Mouse (Mus musculus) CD4-positive, CD25-positive, alpha-beta regulatory T cell, adult 2 months (primary cell): Measurements from ENCODE around the gene Crocc.

ENCODE experiments used
- DNase-seq: peaks from one replicate; pipeline ENCODE4 v3.0.0-alpha.2; 2012; ENCODE audit warnings: low read depth, low spot score

The Crocc gene

DNA sequence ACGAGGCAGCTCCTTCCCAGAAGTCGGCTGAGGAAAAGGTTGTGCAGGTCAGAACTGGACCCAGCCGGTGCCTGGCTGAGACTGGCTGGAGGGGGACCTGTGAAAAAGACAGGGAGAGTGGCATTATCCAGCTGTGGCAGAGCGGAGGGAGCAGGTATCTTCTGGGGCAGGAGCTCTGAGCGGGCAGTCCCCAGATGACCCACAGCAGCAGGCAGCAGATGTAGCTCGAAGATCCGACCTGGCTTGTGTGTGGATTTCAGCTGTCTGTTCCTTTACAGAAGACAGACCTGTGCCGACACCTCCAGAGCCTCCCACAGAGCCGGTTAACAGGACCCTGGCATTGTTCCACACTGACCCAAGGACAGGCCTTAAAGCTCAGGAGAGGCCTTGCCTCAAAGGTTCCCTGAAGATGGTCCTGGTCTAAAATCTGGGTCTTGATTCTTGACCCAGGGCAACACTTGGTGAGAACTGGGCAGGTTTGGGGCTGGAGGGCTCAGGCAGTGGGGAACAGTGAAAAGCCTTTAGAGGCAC is 7.2 kb upstream of the Crocc start:
- no peak for DNase-seq

DNA sequence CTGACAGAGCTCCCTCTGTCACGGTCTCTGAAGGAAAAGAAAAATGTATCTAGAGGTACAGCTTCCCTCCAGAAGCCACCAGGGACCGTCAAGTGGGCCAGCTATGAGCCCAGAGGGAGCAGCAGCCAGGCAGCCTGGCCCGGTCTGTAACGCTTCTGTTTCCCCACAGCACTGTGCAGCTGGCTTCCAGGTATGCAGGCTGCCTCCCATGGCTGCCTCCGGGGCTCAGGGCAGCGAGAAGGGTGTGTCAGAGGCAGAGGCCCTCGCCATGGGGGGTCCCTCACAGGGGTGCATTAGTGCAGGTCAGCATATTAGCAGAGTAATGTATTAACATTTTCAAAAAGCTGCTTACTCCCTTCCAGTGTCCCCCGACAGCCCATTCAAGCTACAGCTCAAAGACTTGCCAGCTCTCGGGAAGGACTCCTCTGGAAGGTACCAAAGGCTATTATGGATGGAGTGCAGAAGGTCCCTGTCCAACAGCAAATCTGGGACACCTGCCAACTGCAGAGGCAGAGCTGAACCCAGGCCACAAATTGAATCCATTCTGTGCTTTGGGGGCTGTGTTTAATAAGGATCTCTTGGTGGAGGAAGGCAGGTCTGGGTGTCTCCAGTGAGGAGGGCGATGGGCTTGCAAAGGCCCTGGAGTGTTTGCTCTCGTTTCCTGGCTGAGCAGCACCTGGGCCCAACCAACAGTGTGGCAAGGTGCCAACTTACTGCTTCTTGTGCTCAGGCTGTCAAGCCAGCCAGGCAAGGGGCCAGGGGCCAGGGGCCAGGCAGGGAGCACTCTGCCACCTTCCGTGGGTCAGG is 6.6 kb upstream of the Crocc start:
- no peak for DNase-seq

DNA sequence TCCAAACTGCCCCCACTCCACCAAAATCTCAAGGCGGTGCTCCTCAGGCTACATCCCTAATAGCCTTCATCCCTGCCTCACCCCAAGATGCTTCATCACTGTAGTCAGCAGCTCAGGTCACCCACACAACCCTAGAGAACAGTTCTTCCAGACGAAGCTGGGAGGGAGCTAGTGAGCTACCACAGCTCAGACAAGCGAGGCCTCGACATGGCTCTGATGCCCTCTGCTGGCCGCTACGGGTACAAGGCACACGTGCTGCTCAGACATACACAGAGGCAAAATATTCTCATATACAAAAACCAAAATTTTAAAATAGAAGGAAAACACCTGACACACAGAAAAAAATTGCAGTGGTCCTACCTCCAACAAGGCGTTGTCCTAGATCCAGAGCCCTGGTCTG is 4.8 kb upstream of the Crocc start:
- peak; percentile 96 for DNase-seq

DNA sequence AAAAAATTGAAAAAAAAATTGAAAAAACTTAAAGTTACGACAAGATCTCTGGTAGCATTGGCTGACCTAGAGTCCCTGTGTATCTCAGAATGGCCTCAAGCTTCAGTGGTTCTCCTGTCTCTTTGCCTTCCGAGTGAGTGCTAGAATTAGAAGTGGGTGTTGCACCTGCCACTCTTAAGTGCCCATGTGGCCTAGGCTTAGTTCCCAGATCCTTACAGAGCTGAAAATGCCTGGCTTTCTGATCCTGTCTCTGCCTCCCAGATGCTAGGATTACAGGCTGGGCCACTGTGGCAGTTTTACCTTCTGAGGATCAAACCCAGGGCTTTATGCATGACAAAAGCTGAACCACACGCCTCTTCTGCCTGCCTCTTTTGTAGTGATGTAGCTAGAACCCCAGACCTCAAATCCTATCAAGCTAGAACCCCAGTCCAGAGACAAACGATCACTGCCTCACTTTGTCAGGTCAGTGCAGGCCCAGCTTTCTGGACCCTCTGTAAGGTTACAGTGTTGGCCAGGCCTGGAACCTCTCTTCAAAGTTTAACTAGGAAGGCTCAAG is 3.8 kb upstream of the Crocc start:
- no peak for DNase-seq

DNA sequence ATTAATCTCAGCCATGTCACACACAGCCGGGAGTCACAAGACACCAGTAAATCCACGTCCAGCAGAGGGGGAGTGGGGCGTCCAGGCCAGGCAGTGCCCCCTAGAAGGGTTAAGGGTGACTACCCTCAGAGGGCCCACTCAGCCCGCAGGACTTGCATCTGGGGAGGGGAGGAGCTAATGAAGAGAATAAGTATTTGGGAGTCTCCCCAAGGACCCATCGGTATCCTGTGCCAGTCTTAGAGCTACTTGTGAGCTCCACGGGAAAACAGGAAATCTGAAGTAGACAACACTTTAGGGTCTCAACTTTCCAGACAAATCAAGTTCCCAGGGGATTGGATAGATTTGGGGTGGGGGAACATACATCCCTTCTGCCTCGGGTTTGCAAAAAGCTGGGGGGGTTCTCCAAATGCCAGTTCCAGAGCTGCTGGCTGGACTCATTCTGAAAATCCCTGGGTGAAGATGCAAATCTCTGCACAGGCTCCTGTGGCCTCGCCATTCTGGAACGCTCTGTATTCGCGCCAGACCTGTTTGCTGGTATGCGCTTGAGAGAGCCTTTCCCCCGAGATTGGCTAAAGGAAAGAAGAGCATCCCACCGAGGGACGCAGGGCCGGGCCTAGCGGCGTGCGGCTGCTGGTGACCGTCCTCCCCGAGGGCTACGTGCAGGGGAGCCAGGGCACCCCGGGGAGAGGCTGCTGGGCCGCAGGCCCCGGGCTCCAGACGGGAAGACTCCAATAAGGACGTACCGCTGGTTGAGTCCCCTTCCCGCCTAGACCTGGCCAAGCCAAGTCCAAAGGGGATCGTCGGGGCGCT is 529 bp downstream of the Crocc start:
- DNase-seq = no peak

DNA sequence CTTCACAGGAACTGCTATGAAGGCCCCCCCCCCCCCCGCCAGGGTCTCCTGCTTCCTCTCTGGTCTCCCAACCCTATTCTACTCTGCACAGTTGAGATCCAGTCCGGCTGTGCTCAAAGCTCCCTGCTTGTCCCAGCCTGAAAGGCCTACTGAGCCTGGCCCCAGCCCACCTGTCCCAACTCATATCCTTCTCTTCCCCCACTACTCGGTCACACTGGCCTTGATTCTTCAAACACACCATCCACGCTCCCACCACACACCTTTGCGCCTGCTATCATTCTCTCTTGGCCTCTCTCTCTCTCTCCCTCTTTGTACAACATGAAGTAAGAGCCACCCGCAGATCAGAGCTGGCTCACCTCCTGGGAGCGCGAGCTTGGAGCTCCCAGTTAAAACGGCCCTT is 1.5 kb downstream of the Crocc start:
- no peak for DNase-seq

DNA sequence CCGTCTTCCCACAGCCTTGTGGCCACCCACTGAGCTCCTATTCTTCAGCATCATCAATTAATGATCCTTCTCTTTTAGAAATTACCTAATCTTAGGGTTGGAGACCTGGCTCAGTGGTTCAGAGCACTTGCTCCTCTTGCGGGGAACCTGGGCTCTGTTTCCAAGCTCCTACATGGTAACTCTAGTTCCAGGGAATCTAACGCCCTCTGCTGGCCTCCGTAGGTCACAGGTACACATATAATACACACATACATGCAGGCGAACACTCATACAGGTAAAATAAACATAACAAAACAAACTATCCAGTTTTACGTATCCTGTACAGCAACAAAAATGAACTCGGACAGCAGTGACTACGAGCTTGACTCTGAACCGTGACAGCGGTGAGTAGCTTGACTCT is 3.4 kb downstream of the Crocc start:
- no peak for DNase-seq

DNA sequence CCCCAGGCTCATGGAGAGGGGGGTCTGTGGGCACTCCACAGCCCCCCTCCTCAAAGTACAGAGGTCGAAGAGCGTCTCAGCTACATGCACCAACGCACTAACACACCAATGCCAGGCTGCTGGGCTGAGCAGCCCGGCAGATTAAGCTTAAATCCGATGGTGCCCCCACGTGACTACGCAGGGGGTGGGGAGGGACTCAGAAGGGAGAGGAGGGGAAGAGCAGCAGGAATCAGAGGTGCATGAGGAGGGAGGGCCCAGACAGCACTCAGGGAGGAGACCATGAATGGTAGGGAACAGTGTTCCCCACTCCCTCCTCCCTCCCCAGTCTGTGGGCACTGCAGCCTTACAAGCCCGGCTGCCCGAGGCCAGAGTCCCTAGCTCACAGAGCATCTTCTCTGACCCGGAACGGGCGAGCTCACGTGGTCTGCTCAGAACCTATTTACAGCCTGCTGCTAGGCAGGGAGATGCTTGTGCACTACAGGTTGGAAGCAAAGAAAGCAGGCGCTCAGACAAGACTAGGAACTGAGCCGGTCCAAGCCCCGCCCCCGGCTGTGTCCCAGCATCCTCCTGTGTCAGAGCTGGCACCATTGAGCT is 6.7 kb downstream of the Crocc start:
- no peak for DNase-seq

DNA sequence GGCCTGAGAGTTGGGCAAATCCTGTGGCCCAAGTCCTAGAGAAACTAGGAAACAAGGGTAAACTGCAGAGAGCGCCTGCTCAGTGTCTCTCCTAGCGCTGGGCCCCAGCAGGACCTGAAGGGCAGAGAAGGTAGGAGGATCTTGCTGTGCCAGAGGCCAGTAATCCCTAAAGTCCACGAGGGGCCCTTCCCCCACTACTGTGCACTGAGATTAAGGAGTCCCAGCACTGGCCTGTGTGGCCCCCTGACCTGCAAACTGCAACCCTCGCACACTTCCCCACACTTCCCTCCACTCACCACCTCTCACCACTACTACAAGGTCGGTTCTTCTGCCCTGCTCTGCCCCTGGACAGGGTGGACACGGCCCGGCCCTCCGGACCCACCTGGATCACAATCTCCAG is 7.2 kb downstream of the Crocc start:
- DNase-seq = no peak

DNA sequence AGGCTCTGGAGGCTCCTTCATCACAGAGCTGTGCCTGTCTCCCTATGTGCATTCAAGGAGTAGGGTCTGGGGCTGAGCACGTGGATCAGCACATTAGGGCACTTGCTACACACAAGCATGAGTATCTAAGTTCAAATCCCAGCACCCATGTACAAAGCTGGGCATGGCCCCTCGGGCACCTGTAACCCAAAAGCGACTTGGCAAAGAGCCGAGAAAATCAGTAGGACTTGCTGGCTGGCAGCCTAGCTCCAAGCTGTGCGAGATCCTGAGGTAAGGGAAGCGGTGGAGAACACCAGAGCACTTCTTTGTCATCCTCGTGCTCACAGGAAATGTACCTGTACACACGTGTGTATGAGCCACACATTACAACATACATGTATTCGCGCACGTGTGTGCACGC is 7.9 kb downstream of the Crocc start:
- DNase-seq = no peak

DNA sequence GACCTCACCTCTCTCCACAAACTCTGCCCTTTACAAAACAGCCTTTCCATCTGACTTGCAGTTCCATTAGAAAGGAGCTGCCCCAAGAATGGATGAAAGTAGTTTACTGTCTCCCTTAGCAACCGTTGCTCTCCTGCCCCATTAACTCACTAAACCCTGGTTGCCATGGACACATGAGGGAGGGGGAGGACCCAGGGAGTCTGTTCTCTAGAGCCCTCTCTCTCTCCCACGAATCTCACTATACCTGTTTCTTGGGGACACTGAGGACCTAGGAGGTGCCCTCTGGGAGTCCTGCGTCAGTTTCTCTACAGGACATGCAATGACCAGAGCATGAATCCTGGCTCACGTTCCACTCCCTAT is 10.9 kb downstream of the Crocc start:
- no peak for DNase-seq

DNA sequence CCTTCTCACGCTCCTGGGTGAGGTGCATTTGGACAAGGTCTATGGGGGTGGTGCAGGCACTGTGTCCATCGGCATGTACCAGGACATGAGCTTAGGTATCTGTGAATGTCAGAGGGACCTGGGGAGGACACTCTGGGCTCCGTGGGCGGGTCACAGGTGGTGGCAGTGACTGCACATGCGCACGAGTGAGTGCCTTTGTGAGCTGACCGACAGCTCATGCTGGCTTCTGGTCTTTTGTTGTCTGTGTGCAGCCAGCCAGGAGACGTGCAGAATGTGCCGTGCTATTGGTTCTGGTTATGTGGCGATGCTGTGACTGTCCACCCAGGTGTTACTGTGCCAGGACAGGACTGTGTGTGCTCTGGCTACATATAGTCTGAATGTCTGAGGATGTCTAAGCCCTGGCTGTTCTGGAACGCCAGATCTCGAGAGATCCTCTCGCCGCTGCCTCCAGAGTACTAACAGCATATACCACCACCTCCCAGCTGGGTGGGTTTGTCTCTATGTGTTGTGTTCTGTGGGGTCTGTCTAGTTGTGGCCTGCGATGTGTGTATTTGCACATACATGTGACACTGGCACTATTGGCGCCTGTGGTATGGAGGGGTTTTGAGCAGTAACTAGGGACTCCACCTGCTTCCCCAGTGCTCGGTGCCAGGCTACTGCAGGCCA is 11.4 kb downstream of the Crocc start:
- no peak for DNase-seq

DNA sequence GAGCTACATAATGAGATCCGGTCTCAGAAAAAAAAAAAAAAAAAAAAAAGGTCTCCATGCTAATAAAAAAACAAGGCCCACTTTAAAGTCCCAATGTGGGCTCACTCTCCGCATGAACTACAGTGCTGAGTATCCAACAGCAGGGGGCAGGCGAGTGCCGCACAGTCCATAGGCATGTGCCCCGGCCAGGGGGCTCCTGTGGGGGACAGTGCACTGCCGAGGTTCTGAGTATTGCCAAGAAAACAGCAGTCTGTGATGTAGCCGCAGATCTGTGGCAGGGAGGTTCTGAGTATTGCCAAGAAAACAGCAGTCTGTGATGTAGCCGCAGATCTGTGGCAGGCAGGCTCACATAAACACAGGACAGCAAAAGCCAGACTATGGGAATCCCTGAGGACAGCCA is 15.5 kb downstream of the Crocc start:
- peak; percentile 79 for DNase-seq

DNA sequence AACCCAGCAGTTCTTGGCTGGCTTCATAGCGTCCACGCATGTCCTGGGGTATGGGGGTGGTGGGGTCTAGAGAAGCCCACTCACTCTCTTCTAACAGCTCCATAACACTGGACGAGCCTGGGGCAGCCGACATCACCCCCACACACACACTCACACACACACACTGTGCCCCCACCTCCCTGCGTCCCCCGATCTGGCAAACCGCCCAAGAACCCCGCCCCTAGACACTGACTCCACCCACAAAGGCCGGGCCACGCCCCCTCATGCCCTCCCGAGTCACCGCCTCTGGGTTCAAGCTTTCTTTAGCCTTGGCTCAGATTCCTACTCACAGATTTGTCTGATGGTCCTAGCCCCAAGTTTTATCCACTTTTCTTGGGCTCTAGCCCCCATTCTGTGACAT is 19.2 kb downstream of the Crocc start:
- no peak for DNase-seq

DNA sequence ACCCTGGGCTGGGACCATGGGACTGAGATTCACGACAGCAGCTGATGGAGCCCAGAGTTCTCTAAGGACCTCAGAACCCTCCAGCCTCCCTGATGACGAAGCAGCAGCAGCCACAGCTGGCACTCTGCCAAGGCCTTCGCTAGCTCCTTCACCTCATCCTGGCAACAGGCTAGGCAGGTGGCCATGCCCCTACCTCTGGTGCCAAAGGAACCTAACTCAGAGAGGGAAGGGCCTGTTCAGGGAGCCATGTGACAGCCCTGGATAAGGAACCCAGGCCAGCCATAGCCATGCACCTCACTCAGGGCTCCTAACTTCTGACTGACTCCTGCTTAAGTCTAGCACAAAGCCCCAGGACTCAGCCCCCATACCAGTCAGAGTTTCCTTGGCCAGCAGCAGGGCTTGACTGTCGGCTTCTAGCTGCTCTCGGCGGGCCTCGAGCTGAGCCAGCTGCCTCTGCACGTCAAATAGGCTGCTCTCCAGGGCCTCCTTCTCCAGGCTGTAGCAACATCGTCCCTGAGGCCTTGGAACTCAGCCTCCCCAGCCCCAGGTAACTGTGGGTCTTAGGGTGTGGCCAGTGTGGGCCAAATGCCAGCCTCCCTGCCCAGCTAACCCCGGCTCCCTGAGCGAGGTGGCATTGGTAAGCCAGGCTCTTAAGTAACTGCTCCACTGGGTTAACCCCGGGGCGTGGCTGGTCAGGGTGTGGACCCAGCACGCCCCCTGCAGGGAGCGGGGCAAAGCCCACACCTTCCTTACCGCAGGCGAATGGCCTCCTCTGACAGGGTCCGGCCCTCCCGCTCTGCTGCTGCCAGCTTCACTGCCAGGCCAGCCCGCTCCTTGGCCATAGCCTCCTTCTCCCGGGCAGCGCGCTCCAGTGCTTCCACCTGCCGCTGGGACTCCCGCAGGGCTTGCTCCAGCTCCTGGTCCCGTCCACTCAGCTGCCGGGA is 26.5 kb downstream of the Crocc start:
- peak; percentile 18 for DNase-seq

DNA sequence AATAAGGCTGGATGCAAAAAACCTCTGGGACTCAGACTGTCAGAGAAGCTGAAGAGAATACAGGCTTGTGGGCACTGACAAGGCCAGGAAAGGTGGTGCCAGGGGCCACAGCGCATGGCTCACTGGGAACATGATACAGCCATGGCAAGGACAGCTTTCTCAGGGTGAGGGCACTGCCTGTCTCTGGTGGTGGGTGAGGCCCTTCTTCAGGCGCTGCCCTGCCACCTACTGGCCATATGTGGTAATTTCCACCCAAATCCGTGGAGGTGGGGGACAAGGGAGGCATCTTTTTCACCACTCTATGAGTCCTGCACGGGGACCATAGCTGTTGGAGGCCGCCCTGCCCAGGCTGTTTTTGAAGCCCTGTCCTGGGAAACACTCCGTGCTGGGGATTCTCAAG is 28.6 kb downstream of the Crocc start:
- DNase-seq = peak; percentile 87

DNA sequence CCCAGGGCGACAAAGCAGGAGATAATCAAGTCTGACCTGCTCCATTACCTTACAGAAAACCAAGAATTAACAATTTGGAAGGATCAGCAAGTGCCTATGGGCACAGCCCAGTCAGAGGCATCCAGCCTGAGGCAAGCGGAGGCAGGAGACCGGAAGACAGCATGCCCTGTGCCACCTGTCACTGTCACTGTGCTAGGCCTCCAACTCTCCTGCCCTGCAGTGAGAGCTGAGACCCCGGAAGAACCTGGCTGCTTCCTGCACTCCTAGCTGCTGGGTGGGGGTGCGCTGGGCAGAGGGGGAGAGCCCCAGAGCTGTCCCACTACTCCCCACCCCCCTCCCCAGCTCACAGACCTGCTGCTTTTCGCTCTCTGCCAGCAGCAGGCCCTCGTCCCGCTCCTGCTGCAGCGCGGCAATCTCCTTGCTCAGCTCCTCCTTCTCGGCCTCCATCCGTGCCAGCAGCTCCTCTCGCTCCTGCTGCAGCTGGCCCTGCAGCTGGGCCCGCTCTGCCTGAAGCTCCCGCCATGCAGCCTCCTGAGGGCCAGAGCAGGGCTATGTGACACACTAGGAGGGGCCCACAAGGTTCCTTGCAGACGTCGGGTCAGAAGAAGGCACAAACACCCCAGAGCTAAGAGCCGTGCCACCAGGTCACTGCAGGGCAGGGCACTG is 29.7 kb downstream of the Crocc start:
- DNase-seq = no peak

DNA sequence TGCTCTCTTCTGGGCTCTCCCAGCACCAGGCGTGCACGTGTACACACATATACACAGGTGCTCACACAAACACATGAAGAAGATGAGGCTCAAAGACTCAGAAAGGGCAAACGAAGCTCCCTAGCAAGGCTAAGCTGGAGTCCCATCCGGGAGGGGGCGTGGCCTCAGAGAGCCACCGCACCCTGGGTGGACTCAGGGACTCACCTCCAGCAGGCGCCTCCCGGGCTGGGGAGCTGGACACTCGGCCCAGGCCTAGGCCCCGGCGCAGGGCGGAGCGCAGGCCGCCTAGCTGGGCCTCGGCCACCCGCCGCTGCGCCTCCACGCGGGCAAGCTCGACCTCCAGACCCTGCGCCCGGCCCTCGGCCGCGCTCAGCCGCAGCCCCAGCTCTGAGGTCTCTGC is 35.4 kb downstream of the Crocc start:
- no peak for DNase-seq

DNA sequence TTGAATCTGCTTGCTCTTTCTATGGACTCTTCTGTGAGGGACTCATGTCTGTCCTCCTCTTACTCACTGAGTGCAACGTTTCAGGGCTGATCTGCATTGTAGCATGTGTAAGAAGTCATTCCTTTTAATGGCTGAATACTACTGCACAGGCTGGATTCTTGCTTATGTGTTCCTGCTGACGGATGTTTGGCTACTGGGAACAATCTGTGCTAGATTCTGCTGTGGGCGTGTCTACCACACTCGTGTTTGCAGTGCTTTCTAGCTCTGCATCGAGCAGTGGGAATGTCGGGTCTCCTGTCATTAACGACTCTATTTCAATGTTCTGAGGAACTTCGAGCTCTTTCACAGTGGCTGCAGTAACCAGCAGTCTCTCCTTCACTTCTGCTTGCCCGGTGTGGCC is 36.3 kb downstream of the Crocc start:
- no peak for DNase-seq

DNA sequence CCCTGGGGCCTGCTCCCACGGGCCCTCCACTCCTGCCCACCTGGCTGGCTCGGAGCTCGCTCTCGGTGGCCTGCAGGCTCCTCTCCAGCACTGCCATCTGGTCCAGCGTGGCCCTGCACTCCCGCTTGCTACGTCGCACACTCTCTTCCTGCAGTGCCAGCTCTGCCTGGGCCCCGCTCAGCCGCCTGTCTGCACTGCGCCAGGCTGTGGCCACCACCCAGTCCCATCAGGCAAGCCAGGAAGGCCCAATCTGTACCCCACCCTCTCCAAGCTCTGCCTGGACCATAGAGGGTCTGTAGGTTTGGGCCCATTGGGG is 38.8 kb downstream of the Crocc start:
- DNase-seq = no peak
